Mouse (Mus musculus) liver, embryonic 13.5 days (tissue): ENCODE measurements at regions not wholly inside any gene's neighbourhood (a gene's known extent, or its start where the extent isn't known, plus 50 kb on each side); places are given as distances from the start of the nearest gene placed in this dataset.

Experiments used
- ATAC-seq: fragments of 200-750 bp; cut with Nextera tagmentation; 2 replicates; pipeline ENCODE4 v1.8.0; 2017; ENCODE audit warnings: low read depth, mild to moderate bottlenecking, moderate number of reproducible peaks, moderate library complexity
- DNase-seq: peaks from one replicate; pipeline ENCODE4 v3.0.0; 2022
- H3K27ac ChIP-seq: fragments of 300-500 bp; sonication (generic); 2 replicates; pipeline ENCODE4 v1.5.1; 2015; ENCODE audit warnings: moderate library complexity, mild to moderate bottlenecking, inconsistent platforms
- H3K27me3 ChIP-seq: fragments of 300-500 bp; sonication (generic); 2 replicates; pipeline ENCODE4 v1.6.1; 2015; ENCODE audit warnings: mild to moderate bottlenecking, inconsistent platforms
- H3K36me3 ChIP-seq: fragments of 300-500 bp; sonication (generic); 2 replicates; pipeline ENCODE4 v1.6.1; 2015; ENCODE audit warnings: mild to moderate bottlenecking, inconsistent platforms
- H3K4me1 ChIP-seq: fragments of 300-500 bp; sonication (generic); replicated peaks from 2 replicates; pipeline ENCODE4 v1.6.1; 2015; ENCODE audit warnings: inconsistent platforms
- H3K4me2 ChIP-seq: fragments of 300-500 bp; sonication (generic); 2 replicates; pipeline ENCODE4 v1.6.1; 2015; ENCODE audit warnings: inconsistent platforms, mild to moderate bottlenecking, moderate library complexity
- H3K4me3 ChIP-seq: fragments of 300-500 bp; sonication (generic); replicated peaks from 2 replicates; pipeline ENCODE4 v1.5.1; 2015; ENCODE audit warnings: mild to moderate bottlenecking, inconsistent platforms
- H3K9ac ChIP-seq: fragments of 300-500 bp; sonication (generic); 2 replicates; pipeline ENCODE4 v1.6.1; 2015; ENCODE audit warnings: mild to moderate bottlenecking, inconsistent platforms
- H3K9me3 ChIP-seq: fragments of 300-500 bp; sonication (generic); replicated peaks from 2 replicates; pipeline ENCODE4 v1.6.1; 2016; ENCODE audit warnings: inconsistent platforms
- WGBS: fragments of 180-500 bp; shearing (Covaris S2); methylation state at CpG from one replicate; pipeline ENCODE4 v1.1.7; 2015; ENCODE audit not compliant: insufficient replicate concordance; 5-methylcytosine and 5-hydroxymethylcytosine counted together

- Histone ChIP-seq H3K4me1 (no peaks in the 10 kb centered on the region), H3K27me3 (peaks cover 28% of the 10 kb centered on the region), H3K9me3 (no peaks in the 10 kb centered on the region)
Observed at GRCm38 (mm10) chr5:112156005-112156404, 96.3 kb downstream of the Cryba4 start.

GRCm38 (mm10) chr5:112166410-112167175, 85.7 kb downstream of the Cryba4 start:
- Histone ChIP-seq H3K36me3 (no peaks in the 10 kb centered on the region), H3K4me2 (no peak overlapping the region), H3K9me3 (no peaks in the 10 kb centered on the region), H3K4me1 (no peaks in the 10 kb centered on the region), H3K27ac (no peak overlapping the region), H3K4me3 (no peak overlapping the region), H3K9ac (no peak overlapping the region), H3K27me3 (no peaks in the 10 kb centered on the region)
- 76% methylated on average over 11 of the region's 11 CpGs for WGBS
- DNase-seq (no peak), ATAC-seq (no peak)

More at GRCm38 (mm10) chr5:112156005-112156404, 96.3 kb downstream of the Cryba4 start:
- 33% methylated on average over 1 of the region's 1 CpGs for WGBS
- Histone ChIP-seq H3K9ac (no peak overlapping the region), H3K27ac (no peak overlapping the region), H3K4me3 (no peak overlapping the region), H3K36me3 (no peaks in the 10 kb centered on the region), H3K4me2 (no peak overlapping the region)
- DNase-seq (no peak), ATAC-seq (no peak)

GRCm38 (mm10) chr5:112167790-112168189, 84.5 kb downstream of the Cryba4 start:
- Histone ChIP-seq H3K4me3 (no peak overlapping the region), H3K27ac (no peak overlapping the region), H3K9me3 (no peaks in the 10 kb centered on the region), H3K4me2 (no peak overlapping the region), H3K4me1 (no peaks in the 10 kb centered on the region), H3K27me3 (no peaks in the 10 kb centered on the region), H3K9ac (no peak overlapping the region), H3K36me3 (no peaks in the 10 kb centered on the region)
- 65% methylated on average over 10 of the region's 10 CpGs for WGBS
- DNase-seq (no peak), ATAC-seq (no peak)

GRCm38 (mm10) chr5:112171325-112171724, 81.0 kb downstream of the Cryba4 start:
- no peak overlapping the region for H3K9ac ChIP-seq
- DNase-seq: no peak
- no peak overlapping the region for H3K4me3 ChIP-seq
- H3K4me2 ChIP-seq: no peak overlapping the region
- no peaks in the 10 kb centered on the region for H3K27me3 ChIP-seq
- 61% methylated on average over 2 of the region's 2 CpGs for WGBS
- H3K4me1 ChIP-seq: no peaks in the 10 kb centered on the region
- no peaks in the 10 kb centered on the region for H3K9me3 ChIP-seq
- ATAC-seq: no peak
- no peaks in the 10 kb centered on the region for H3K36me3 ChIP-seq
- no peak overlapping the region for H3K27ac ChIP-seq

- H3K9me3 ChIP-seq: no peaks in the 10 kb centered on the region
- no peak overlapping the region for H3K27ac ChIP-seq
- H3K4me1 ChIP-seq: no peaks in the 10 kb centered on the region
- WGBS: 11% methylated on average over 25 of the region's 25 CpGs
- DNase-seq: peak; percentile 13
- H3K4me3 ChIP-seq: peak overlapping the region; percentile 21; the same call in 1 of the 2 replicates
- no peak for ATAC-seq
- no peak overlapping the region for H3K9ac ChIP-seq
- H3K27me3 ChIP-seq: peaks cover 12% of the 10 kb centered on the region
- no peaks in the 10 kb centered on the region for H3K36me3 ChIP-seq
- peak overlapping the region; percentile 38 for H3K4me2 ChIP-seq
Observed at GRCm38 (mm10) chr5:112179213-112180057, 72.9 kb downstream of the Cryba4 start.

GRCm38 (mm10) chr5:112182775-112183174, 69.5 kb downstream of the Cryba4 start:
- H3K4me3 ChIP-seq: no peak overlapping the region
- no peak overlapping the region for H3K4me2 ChIP-seq
- no peak overlapping the region for H3K27ac ChIP-seq
- no peak overlapping the region for H3K9ac ChIP-seq
- no peak for ATAC-seq
- H3K36me3 ChIP-seq: no peaks in the 10 kb centered on the region
- no peaks in the 10 kb centered on the region for H3K9me3 ChIP-seq
- no peaks in the 10 kb centered on the region for H3K4me1 ChIP-seq
- DNase-seq: no peak
- WGBS: 30% methylated on average over 8 of the region's 8 CpGs
- H3K27me3 ChIP-seq: peaks cover 12% of the 10 kb centered on the region

GRCm38 (mm10) chr5:112195667-112196066, 56.7 kb downstream of the Cryba4 start:
- DNase-seq (no peak), ATAC-seq (no peak)
- 53% methylated on average over 6 of the region's 6 CpGs for WGBS
- no peak overlapping the region for H3K27ac ChIP-seq
- no peak overlapping the region for H3K4me3 ChIP-seq
- no peaks in the 10 kb centered on the region for H3K27me3 ChIP-seq
- H3K4me2 ChIP-seq: no peak overlapping the region
- H3K9ac ChIP-seq: no peak overlapping the region
- no peaks in the 10 kb centered on the region for H3K4me1 ChIP-seq
- H3K36me3 ChIP-seq: no peaks in the 10 kb centered on the region
- H3K9me3 ChIP-seq: no peaks in the 10 kb centered on the region
